Mouse (Mus musculus) left cerebral cortex, adult 18-20 months (tissue): Measurements from ENCODE around the gene Ube4b. TPM values are rescaled to one million over a fixed set of nuclear protein-coding genes. Genes with fewer than 3 reads are reported as not detected.

Experiments used
- total RNA-seq, 2 experiments: library from RNA; stranded (reverse); gene quantifications; 2 replicates each; pipeline ENCODE4 v1.2.3; 2021

Gene Ube4b
- total RNA-seq, 2 experiments from 2014 or later = 101 to 106 TPM

Other genes starting within 250 kb of the Ube4b start
- 100 to 1,000 TPM; 429 to 451 TPM for gene Kif1b, start 119.1 kb downstream of the Ube4b start, total RNA-seq
- gene Rbp7, start 28.2 kb upstream of the Ube4b start, total RNA-seq = not detected
- gene Tmem274, start 50.6 kb upstream of the Ube4b start, total RNA-seq = not detected
- gene Nmnat1, start 58.5 kb upstream of the Ube4b start, total RNA-seq = 1 to 10 TPM; 7.0 to 9.3 TPM
- gene Lzic, start 58.5 kb upstream of the Ube4b start, total RNA-seq = 10 to 100 TPM; 16.4 to 16.7 TPM
- gene Ctnnbip1, start 91.5 kb upstream of the Ube4b start, total RNA-seq = 10 to 100 TPM; 33.0 to 33.3 TPM
- gene Clstn1, start 159.7 kb upstream of the Ube4b start, total RNA-seq = 1,000 to 10,000 TPM; 1,374 to 1,386 TPM